Mouse (Mus musculus): ENCODE measurements around the gene Mov10.
"Not testable (repeated sequence)": the region's sequence is repeated elsewhere in the genome, so short reads cannot be mapped to it uniquely, and the experiment has no call there.

Gene Mov10

DNA sequence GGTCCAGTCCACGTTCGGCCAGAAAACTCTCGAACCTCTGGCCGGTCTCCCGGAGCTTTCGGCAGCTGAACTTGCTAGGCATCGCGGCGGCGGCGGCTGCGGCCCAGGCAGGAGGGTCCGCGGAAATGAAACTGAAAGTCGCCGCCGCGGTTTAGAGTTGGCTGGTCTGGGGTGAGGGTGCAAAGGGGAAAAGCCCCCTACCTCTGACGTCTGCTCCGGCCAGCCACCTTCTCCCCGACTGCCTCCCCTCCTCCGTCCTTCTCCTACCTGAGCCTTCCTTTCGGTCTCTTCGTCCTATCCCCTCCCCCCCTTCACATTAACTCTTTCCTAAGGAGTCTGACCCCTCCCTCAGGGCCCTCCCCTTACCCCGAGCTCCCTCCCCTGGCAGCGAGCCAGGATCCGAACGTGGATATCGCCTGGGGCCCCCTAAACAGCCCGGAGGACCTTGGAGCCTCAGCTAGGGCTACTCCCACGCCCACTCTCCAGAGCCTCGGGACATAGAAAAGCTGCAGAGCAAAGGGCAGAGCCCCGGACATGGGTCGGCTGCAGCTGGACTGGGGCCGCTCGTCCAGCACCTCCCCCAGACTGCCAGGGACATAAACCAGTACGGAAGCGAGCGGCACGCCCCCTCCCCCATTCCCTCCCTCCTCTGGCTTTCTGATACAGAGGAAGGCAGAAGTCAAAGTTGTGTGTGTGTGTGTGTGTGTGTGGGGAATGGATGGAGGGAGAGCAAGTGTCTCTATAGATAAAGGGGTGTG, at the start of gene Mov10:
Mov10 (minus strand) TSS at position 573 of the 758 bp plus-strand sequence.
- DNase-seq: peak; percentile 63 to 65

DNA sequence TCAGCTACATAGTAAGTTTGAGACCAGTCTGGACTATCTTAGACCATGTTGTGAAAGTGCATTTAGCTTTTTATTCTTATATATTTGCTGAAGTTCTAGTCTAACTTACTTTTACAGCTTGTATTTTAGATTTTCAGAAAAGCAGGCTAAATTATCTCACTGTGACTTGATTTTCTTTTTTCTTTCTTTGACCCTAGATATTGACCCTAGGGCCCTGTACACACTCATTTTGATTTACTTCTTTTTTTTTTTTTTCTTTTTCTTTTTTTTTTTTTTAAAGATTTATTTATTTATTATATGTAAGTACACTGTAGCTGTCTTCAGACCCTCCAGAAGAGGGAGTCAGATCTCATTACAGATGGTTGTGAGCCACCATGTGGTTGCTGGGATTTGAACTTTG, 48.3 kb upstream of the Mov10 start:
- DNase-seq: not testable (repeated sequence)

DNA sequence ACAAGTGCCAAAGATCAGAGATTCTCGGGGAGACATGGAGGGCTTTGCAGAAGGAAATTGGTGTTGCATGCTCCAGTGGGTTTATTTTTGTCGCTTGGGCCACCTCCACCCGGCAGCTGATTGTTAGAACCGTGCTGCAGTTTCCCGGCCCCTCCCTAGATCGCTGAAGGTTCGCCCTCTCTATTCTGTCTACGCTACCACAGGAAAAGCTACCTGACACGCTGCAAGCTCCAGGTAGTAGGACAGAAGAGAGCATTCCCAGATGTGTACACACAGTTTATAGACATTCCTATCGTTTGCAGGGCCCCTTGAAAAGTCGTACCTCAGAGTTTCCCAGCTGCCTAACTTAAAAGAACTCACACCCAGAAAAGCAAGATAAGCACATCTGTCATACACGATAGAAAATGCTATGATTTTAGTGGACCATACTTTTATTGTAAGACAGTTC, 47.0 kb upstream of the Mov10 start:
- no peak for DNase-seq

DNA sequence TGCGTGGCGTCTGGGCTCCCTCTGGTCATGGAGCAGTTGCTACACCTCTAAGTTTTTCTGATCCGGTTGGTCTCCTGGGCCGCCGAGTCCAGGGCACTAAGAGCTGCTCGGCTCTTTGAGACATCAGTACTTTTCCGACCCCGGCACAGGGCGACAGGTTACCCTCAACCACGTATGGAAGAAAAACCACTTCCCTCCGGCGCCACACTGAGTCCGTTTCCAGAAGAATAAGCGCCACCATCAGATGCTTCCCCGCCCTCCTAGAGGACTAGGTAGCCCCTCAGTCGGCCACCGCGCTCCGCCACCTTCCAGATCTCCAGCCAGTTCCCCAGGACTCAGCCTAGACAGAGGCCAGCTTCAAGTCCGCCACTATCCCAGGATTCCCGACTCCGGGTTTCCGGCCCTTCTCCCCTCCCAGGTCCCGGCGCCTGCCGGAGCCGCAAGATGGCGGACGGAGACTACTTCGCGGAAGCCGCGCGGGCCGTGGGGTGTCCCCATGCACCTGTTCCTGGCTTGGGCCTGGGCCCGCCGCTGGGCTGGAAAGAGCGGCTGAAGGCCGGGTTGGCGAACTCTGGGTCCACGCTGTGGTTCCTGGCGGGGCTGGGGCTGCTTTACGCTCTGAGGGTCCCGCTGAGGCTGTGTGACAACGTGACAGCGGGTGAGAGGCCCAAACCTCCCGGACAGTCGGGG, 46.4 kb upstream of the Mov10 start:
- peak; percentile 93 to 94 for DNase-seq

DNA sequence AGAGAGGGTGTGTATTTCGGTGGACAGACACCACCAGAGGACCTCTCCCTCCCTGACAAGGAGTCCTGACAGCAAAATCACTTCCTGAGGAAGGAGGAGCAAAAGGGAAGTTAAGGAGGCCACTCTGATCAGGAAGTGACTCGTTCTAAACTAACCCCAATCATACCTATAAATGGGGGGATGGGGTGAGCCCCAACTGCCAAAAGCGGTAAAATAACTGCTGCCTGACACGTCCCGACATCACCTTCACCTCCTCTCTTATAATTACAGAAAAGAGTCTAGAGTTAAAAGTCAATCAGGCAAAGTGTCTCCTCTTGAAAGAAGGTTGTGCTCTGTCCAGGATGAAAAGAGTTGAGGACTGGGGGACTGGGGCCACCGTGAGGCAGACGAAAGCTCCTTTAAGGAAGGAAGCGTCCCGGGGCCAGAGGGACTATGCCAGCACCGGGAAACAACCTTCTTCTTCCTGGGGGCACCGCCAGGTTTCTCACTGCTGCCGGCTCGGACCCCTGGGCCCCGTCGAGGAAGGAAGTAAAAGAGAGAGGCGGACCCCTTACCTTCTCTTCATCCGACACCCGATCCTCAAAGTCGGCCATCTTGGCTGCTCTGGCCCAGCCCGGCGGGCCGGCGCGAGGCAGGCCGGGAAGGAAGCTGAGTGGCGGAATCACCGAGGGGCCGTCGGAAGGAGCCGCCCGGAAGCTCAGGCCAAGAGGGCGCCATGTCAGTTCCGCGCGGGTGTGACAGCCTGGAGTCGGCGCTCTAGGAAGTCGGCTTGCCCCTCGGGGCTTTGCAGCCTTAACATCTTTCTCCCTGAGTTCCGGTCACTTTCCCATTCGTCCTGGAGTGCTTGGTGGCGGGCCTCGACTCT, 45.7 kb upstream of the Mov10 start, which contains the start of the genes St7l and Capza1:
St7l (plus strand) TSS at position 220 of the 865 bp plus-strand sequence.
Capza1 (minus strand) TSS at position 720 of the 865 bp plus-strand sequence.
- peak; percentile 92 to 94 for DNase-seq

DNA sequence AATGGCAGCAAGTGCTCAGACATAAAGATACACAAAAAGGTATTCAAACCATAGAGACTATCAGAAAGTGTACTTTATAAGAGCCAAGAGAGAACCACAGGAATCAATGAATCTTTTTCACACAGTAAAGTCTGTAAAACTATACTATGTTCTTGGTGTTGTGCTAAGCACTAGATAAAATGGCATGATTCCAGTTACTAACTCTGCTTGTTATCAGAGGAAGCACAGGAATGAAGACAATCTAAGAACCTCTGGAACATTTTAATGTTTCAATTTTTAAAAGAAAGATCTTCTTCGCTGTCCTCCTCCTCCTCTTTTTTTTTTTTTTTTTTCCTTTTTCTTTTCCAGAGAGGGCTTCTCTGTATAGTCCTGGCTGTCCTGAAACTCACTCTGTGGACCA, 40.2 kb upstream of the Mov10 start:
- DNase-seq: no peak

DNA sequence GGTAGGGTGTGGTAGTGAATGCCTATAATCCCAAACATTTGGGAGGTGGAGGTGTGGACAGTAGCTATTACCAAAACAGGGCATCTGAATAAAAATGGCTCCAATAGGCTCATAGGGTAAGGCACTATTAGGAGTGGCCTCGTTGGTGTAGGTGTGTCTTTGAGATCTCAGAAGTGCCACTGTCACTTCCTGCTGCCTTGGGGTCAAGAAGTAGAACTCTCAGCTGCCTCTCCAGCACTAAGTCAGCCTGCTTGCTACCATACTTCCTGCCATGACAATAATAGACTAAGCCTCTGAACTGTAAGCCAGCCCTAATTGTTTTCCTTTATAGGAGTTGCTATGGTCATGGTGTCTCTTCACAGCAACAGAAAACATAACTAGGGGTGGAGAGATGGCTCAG, 37.7 kb upstream of the Mov10 start:
- DNase-seq: no peak

DNA sequence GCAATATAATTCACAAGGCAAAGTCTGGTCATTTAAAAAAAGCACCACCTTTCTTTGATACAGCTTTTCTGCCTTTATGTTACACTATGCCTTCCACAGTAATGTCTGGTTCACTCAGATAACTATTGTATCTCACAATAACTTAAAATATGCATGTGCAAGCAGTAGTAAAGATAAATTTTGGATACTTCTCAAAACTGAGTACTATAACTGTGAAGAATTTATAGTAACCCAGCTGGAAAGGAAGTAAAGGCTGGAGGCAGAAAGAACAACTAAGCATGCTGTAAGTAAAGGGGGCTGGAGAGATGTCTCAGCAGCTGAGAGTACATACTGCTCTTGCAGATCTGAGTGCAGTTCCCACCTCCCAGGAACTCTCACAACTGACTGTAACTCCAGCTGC, 36.5 kb upstream of the Mov10 start:
- DNase-seq: no peak

DNA sequence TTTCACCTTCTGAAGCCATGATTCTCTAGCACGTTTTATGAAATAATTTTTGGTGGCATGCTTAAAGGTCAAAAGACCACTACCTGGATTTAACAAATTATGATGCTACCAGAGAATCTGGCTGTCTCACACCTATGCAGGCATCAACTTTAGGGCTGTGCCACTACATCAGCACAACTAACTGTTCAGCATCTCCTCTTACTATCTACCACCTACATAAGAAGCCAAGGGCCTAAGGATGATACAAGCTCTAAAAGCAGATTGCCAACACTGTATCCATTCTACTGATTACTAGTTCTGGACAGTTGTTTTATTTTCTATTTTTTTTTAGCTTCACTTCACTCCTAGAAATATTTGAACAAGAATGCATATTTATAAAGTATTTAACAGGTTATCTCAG, 36.1 kb upstream of the Mov10 start:
- DNase-seq: no peak

DNA sequence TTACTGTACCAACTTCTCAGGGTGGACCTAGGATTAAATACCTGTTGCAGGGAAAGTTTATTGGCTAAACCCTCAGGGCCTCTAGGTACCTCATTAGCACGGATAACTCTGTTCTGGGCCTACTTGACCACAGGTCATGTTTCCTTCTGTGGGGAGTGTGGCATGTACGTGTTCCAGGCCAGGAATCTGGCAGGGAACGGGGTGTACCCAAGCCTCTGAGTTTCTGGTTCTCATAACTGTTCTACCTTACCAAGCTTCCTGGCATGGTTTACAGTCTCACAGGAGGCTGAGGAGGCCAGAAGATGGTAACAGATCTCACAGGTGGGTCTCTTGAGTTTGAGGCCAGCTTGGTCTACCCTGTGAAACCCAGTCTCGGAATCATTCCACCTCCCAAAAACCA, 28.2 kb upstream of the Mov10 start:
- no peak for DNase-seq

DNA sequence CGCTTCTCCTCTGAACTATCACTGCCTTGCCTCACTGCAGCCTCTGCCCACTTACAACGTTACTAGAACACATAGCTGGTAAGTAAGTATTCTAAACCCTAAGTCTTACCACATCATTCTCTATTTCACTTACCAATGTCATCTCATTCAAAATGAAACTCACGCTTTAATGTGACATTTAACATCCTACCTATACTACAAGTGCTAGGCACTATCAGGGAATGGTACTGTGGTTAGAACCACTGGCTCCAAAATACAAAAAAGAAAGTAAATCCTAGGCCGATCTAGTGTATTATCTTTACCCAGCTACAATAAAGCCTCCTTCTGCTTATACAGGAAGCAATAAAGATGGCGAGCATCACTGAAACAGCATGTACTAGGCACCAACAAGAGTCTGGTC, 22.7 kb upstream of the Mov10 start:
- no peak for DNase-seq

DNA sequence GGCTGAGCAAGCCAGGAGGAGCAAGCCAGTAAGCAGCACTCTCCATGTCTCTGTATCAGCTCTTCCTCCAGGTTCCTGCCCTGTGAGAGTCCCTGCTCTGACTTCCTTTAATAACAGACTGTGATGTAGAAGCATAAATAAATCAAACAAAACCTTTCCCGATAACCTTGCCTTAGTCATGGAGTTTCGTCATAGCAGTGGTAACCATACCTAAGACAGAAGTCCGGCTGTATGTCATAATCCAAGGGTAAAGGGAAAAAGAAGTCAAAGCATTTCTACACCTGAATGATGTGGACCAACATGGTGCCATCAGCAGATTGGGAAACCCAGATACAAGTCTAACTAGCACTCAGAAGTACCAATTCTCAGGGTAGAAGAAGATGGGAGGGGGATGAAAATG, 17.4 kb upstream of the Mov10 start:
- no peak for DNase-seq

DNA sequence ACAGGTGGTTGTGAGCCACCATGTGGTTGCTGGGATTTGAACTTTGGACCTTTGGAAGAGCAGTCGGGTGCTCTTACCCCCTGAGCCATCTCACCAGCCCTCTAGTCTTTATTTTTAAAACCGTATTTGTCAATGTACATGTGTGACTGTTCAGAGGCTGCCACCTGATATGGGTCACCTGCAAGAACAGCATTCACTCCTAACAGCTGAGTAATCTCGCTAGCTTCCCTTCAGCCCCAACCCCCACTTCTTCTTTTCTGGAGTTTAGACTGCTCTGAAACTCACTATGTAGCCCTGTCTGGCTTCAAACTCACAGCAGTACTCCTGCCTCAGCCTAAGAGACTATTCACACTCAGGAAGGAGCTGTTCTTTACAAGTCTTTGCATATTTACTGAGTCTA, 4.0 kb upstream of the Mov10 start:
- DNase-seq: no peak

DNA sequence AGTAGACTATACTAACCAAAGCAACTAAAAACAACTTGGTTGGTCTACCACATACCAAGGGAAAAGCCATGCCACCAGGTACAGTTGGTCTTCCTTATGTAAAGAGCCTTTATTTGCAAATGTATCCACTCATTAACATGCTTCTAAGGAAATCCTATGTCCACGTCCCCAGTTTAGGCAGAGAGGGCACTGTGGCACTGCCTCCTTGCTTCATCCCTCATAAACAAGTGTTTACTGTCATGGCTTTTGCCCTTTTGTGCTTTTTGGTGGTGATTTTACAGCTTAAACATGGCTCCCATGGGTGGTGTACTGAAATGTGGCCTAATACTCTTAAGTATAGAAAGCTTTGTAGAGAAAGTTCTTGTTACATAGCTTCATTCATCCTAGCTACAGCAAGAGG, 2.1 kb upstream of the Mov10 start:
- no peak for DNase-seq

DNA sequence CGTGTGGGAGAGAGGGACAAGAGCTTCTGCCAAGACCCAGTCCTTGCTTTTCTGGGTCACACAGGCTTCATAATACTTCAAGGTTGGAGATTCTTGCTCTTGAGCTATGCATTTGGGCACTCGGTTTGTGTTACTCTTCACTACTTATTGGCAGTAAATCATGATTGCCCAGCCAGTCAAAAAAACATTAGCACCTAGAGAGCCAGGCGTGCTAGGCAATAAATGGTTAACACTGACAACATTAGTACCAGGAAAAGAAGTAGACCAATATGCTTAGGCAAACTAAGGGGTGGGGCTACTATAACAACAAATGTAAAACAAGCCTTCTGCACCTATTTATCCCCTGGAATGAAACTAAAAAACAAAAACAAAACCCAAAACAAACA, 379 bp upstream of the Mov10 start:
- no peak for DNase-seq

DNA sequence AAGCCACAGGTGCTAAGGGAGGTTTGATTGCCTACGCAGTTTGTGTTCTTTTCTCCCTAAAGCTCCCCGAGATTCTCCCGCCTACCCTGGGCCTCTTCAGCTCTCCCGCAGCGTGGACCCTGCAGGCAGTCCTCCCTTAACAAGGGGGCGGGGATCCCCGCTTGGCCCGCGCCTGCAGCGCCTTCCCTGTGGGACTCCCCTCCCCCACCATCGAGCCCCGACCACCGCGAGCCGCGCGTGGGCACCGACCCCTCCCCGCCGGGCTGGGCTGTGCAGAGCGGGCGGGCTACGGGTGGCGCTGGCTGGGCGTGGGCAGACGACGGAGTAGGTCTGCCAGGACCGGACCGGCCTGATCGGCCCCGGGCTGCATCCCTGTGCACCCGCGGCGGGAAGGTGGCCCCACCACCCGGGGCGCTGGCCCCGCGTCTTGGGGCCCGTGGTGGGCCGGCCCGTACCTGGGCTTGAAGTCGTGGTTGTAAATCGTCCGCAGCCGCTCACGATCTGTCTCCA, 827 bp downstream of the Mov10 start:
- peak; percentile 53 to 63 for DNase-seq

DNA sequence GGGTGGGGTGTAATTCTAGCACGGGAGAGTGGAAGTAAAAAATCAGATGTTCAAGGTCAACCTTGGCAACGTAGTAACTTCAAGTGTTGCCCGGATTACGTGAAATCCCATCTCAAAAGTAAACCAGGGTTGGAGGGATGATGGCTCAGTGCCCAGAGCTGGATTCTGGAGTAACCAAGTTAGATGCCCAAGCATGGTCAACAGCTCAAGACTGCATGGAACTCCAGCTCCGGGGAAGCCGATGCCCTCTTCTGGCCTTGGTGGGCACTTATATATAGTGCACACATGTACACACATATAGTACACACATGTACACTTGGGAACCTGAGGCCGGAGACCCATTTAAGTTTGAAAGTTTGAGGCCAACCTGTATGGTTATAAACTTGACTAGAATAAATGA, 2.2 kb downstream of the Mov10 start:
- no peak for DNase-seq

DNA sequence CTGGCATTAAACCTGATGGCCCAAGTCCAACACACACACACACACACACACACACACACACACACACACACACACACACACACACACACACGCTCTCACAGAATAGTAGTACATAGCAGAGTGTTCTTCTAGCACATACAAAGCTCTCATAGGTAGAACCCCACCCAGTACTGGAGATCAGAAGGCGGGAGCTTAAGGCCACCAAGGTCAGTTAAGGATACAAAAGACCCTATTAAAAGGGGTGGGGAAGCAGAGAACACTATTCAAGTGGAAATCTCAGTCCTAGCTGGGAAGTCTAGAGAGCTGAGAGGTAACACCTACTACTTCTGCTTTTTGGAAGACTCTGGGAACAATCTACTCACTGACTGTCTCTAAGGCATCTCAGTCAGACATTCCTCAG, 3.0 kb downstream of the Mov10 start:
- no peak for DNase-seq

DNA sequence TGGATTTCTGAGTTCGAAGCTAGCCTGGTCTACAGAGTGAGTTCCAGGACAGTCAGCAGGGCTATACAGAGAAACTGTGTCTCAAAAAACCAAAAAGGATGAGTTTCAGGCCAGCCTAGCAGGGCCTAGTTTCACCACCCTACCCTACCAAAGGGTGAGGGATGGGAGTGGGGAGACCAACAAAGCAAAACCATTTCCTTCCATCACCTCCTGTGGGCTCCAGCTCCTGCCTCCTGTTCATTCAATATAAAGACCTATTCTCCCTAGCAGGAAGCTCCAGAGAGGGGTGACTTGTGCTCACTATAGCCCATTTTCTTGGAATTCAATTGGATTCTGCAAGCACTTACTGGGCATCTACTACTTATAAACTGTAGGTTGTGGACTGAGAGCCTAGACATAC, 3.6 kb downstream of the Mov10 start:
- no peak for DNase-seq

DNA sequence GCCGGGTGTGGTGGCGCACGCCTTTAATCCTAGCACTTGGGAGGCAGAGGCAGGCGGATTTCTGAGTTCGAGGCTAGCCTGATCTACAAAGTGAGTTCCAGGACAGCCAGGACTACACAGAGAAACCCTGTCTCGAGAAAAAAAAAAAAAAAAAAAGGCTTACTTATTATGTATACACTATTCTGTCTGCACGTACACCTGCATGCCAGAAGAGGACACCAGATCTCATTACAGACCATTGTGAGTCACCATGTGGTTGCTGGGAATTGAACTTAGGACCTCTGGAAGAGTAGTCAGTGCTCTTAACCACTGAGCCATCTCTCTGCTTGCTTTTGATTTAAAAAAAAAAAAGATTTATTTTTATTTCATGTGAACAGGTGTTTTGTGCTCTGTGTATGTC, 5.1 kb downstream of the Mov10 start:
- DNase-seq: not testable (repeated sequence)

DNA sequence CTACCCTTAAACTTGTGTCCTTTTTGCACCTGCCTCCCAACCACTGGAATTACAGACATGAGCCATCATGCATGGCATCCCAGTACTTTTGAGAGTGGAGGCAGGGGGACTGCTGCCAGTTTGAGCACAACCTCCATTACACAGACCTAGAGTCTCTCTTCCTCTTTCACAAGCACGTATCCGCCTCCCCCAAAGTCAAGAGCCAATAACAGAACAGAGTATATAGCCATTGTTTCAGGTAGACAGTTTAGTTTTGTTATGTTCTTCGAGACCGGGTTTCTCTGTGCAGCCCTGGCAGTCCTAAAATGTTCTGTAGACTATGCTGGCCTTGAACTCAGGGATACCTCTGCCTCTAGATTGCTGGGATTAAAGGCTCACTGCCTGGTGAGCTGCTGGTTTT, 6.1 kb downstream of the Mov10 start:
- DNase-seq: no peak

DNA sequence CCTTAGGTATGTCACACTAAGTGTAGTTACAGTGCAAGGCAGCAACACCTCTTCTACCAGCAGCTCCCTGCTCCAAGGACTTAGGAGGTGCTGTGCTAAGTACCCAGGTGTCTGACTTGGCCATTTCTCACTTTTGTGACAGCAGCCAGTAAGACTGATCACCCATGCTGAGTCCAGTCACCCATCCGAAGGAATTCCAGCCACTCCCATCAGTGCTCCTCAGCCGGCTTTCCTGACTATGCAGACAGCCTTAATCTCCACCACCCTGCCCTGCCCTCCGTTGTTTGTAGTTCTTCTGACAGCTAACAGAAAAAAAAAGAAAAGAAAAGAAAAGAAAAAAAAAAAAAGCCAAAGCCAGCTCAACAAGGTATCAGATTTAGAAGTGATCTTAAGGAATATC, 6.6 kb downstream of the Mov10 start:
- no peak for DNase-seq

DNA sequence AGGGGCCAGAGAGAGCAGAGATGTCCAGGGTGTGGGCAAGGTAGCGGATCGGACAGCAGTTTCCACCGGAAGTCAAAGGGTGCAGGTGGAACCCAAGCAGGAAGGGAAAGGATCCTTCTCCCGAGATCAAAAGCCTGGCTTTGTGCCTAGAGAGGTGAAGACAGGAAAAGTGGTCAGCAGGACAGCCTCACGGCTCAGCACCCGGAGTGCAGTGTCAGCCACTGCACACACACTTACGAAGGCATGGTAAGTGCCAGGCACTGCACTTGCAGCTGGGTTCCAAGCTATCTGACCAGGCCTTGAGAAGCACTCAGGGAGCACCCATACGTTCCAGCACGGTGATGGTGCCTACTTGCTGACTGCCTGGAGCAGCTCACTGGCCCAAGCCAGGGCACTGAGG, 12.8 kb downstream of the Mov10 start:
- DNase-seq: no peak
